Mouse (Mus musculus) erythroblast, embryonic 14.5 days (primary cell): ENCODE measurements at regions not wholly inside any gene's neighbourhood (a gene's known extent, or its start where the extent isn't known, plus 50 kb on each side); places are given as distances from the start of the nearest gene placed in this dataset.

ENCODE experiments used
- H3K27me3 ChIP-seq: 2 replicates; pipeline ENCODE4 v1.6.1; 2012; ENCODE audit warnings: inconsistent platforms; ENCODE audit not compliant: control insufficient read depth
- H3K36me3 ChIP-seq: 2 replicates; pipeline ENCODE4 v1.6.1; 2012; ENCODE audit warnings: mild to moderate bottlenecking, inconsistent platforms; ENCODE audit not compliant: control insufficient read depth
- H3K4me1 ChIP-seq: 2 replicates; pipeline ENCODE4 v1.6.1; 2012; ENCODE audit warnings: inconsistent platforms; ENCODE audit not compliant: control insufficient read depth
- H3K4me3 ChIP-seq: replicated peaks from 2 replicates; pipeline ENCODE3; 2012; ENCODE audit warnings: moderate library complexity, mild to moderate bottlenecking, inconsistent platforms
- H3K9me3 ChIP-seq: 2 replicates; pipeline ENCODE4 v1.6.1; 2012; ENCODE audit warnings: low read length, inconsistent platforms, mixed read lengths; ENCODE audit not compliant: control insufficient read depth
- GATA1 ChIP-seq: IDR thresholded peaks from 2 replicates; pipeline ENCODE4 v1.6.1; 2012; ENCODE audit warnings: low read length, inconsistent platforms, mixed read lengths
- TAL1 ChIP-seq: IDR thresholded peaks from 3 replicates; pipeline ENCODE4 v1.6.1; 2012; ENCODE audit warnings: low read length, inconsistent platforms, mixed read lengths

DNA sequence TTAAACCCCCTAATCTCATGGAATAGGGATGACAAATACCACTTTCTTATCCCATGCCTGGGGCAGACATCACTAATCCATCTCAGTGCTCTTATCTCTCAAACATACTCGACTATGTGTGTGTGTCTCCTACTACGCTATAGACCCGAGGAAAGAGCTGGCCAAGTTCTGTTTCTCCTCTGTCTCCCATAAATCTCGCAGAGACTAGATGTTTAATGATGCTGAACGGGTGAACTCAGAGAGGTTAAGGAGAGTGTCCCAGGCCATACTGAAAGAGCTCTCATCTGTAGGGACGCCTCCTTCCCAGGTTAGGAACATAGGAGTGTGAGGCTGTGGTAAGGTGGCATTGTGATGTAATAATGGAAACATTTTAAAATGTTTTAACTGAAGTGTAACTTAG is 221.2 kb upstream of the Habp2 start:
- Histone ChIP-seq H3K9me3 (no peaks in the 10 kb centered on the region), H3K4me3 (no peak overlapping the region), H3K36me3 (no peaks in the 10 kb centered on the region), H3K4me1 (no peaks in the 10 kb centered on the region), H3K27me3 (peaks cover 5% of the 10 kb centered on the region; the same call in 1 of the 2 replicates)
- TF ChIP-seq GATA1 (no peak), TAL1 (no peak)

DNA sequence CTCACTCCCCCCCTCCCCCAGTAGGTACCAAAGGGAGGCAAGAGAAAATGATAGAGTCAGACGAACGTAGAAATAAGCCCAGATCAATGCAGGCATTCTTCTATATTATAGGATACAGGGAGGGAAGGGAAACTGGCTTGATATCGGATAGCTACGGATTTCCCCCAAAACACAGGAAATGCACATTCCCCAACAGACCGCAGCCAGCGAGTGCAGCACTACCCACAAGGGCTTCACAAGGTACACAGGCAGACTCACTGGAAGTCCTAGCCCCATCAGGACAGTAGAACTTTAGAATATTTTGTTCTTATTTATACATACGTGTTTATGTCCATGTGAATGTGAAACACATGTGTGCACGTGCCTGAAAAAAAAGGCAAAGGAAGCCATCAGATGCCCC is 218.8 kb upstream of the Habp2 start:
- no peak for TF ChIP-seq GATA1
- TF ChIP-seq TAL1: no peak
- no peaks in the 10 kb centered on the region for H3K9me3 ChIP-seq
- H3K36me3 ChIP-seq: no peaks in the 10 kb centered on the region
- H3K4me1 ChIP-seq: no peaks in the 10 kb centered on the region
- no peak overlapping the region for H3K4me3 ChIP-seq
- H3K27me3 ChIP-seq: peaks cover 5% of the 10 kb centered on the region; the same call in 1 of the 2 replicates

DNA sequence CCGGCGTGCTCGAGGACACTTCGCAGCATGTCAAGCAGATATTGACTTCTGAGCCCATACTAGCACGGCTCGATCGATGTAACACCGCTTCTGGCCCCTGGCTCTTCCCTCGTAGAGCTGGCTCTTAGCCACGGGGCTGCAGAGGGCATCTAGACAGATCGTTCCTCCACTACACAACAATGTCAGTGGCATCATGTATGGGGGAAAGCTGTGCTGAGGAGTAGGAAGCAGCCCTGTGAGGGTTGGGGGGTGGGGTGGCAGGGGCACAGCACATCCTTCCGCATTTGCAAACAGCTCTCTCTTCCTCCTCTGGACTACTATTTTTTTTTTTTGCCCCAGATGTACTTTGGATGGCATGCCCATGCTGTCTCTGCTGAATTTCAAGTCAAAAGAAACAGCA is 218.1 kb upstream of the Habp2 start:
- Histone ChIP-seq H3K27me3 (peaks cover 5% of the 10 kb centered on the region; the same call in 1 of the 2 replicates), H3K4me3 (no peak overlapping the region), H3K9me3 (no peaks in the 10 kb centered on the region), H3K4me1 (no peaks in the 10 kb centered on the region), H3K36me3 (no peaks in the 10 kb centered on the region)
- TF ChIP-seq TAL1: no peak
- no peak for TF ChIP-seq GATA1

DNA sequence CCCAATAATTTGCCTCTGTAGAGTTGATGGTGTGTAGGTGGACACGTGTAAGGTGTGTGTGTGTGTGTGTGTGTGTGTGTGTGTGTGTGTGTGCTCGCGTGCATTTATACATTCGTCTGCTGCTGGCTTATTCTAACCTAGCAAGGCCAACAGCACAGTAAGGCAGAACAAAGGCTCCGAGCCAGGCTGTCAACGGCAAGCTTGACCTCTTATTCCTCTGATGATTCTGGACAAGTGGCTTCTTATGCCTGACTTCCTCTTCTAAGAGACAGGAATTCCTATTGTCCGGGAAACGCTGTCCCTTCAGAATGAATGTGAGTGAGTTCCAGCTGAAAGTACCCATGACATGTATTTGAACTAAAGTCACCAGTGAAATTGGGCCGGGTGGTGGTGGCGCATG is 217.7 kb upstream of the Habp2 start:
- no peak for TF ChIP-seq GATA1
- no peak for TF ChIP-seq TAL1
- peaks cover 5% of the 10 kb centered on the region; the same call in 1 of the 2 replicates for H3K27me3 ChIP-seq
- no peaks in the 10 kb centered on the region for H3K36me3 ChIP-seq
- no peak overlapping the region for H3K4me3 ChIP-seq
- no peaks in the 10 kb centered on the region for H3K9me3 ChIP-seq
- no peaks in the 10 kb centered on the region for H3K4me1 ChIP-seq

DNA sequence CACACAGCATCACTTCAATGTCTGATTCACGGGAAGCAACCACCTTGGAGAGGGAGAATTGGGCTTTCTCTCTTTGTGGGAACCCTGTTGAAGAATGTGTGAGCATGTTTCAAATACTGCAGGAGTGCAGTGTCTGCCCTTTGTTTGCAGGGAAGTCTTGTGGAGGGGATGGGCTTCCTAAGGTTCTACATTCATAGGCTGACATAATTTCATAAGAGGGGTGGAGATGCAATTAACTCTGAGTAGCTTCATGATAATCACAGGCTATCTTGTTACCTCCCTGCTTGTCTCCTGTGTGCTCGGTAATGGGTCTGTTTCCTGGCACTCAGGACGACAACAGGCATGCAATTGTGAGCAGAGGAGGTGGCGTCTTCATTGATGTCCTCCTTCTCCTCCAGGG is 215.6 kb upstream of the Habp2 start:
- TF ChIP-seq GATA1: no peak
- no peak for TF ChIP-seq TAL1

DNA sequence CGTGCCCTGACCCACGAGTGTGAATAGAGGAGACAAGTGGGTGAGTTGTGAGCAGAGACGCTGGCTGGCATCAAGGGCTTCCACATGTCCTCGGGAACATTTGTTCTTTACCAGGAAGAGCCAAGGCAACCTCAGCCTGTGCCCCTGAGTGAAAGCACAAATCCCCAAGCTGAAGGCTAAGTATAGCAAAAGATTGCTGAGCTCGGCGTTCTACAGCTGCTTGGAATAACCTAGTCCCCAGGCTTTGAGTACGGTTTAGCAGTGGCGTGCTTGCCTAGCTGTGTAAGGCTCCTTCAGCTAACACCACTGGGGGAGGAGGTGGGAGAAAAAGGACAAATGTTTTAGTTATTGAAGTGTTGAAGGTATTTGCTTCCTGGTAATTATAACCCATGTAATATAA is 210.8 kb upstream of the Habp2 start:
- no peaks in the 10 kb centered on the region for H3K4me1 ChIP-seq
- H3K9me3 ChIP-seq: no peaks in the 10 kb centered on the region
- H3K27me3 ChIP-seq: no peaks in the 10 kb centered on the region
- no peak for TF ChIP-seq GATA1
- no peak for TF ChIP-seq TAL1
- no peaks in the 10 kb centered on the region for H3K36me3 ChIP-seq
- no peak overlapping the region for H3K4me3 ChIP-seq

More for the DNA sequence above, 215.6 kb upstream of the Habp2 start:
- Histone ChIP-seq H3K4me3 (no peak overlapping the region), H3K36me3 (no peaks in the 10 kb centered on the region), H3K27me3 (peaks cover 5% of the 10 kb centered on the region; the same call in 1 of the 2 replicates), H3K4me1 (no peaks in the 10 kb centered on the region), H3K9me3 (no peaks in the 10 kb centered on the region)

DNA sequence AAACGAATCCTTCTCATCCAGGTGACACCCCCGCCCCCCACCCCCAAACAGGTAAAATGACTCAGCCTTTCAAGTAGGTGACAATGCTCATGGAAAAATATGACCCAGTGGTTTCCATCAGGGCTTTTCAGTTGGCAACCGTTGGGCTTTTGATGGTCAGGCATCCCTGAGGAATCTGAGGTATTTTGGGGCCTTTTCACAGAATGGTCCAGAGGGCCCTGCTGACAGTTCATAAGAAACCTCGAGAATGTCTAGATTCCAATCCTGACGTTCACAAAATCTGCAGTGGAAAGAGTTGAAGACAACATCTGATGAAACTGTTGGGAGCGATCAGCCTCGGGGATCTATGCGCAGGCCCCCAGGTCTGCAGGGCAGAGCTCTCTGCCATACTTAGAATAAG is 209.4 kb upstream of the Habp2 start:
- Histone ChIP-seq H3K27me3 (no peaks in the 10 kb centered on the region), H3K9me3 (no peaks in the 10 kb centered on the region), H3K36me3 (no peaks in the 10 kb centered on the region), H3K4me3 (no peak overlapping the region), H3K4me1 (no peaks in the 10 kb centered on the region)
- TF ChIP-seq TAL1: no peak
- no peak for TF ChIP-seq GATA1

DNA sequence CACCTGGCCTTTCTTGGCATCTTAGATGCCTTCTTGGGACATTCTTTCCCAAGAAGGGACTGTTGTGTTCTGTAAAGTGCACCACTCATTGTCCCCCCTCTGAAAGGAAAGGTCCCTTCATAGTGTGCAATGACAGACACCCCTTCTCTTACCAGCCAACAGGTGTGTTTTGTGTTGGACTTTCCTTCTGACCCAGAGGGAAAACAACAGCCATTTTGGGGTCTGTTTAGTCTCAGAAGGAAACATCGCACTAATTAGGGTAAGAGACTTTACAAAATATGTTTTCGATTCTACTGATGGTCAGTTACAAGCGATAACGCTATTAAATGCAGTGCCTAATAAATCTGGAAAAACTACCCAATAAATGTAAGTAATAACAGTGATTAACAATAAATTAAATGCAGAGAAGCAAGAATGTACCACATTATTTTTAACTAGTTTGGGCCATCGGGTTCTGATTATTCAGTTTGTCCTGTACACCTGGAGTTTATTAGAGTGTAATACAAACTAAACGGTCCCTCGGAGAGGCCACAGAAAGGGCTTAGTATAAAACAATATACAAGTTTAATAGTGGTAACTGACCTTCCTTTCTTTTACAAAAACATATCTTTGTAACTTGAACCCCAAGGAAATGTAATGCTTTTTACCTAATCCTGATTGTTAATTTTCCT is 200.4 kb upstream of the Habp2 start:
- H3K4me3 ChIP-seq: no peak overlapping the region
- peaks cover 3% of the 10 kb centered on the region for H3K9me3 ChIP-seq
- no peaks in the 10 kb centered on the region for H3K27me3 ChIP-seq
- no peaks in the 10 kb centered on the region for H3K4me1 ChIP-seq
- TF ChIP-seq TAL1 (no peak), GATA1 (no peak)
- H3K36me3 ChIP-seq: no peaks in the 10 kb centered on the region

DNA sequence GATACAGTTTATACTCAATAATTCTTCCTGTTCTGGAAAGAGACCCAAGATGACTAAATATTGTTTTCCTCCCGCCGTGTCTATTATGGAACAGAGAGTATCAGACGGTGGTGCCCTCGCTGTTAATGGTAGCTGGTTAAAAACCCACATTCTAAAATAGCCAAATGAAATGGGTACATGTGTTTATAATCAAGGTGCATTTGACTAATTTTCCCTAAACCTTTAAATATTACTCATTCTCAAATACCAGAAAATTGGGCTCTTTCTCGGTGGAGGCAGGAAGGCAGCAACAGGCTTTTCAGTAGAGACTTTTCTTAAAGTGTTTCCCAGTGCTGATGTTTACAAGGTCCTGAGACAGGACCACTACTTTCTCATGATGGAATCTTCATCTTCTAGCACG is 199.8 kb upstream of the Habp2 start:
- TF ChIP-seq GATA1 (no peak), TAL1 (no peak)
- peaks cover 3% of the 10 kb centered on the region for H3K9me3 ChIP-seq
- no peak overlapping the region for H3K4me3 ChIP-seq
- H3K4me1 ChIP-seq: no peaks in the 10 kb centered on the region
- H3K27me3 ChIP-seq: no peaks in the 10 kb centered on the region
- no peaks in the 10 kb centered on the region for H3K36me3 ChIP-seq

DNA sequence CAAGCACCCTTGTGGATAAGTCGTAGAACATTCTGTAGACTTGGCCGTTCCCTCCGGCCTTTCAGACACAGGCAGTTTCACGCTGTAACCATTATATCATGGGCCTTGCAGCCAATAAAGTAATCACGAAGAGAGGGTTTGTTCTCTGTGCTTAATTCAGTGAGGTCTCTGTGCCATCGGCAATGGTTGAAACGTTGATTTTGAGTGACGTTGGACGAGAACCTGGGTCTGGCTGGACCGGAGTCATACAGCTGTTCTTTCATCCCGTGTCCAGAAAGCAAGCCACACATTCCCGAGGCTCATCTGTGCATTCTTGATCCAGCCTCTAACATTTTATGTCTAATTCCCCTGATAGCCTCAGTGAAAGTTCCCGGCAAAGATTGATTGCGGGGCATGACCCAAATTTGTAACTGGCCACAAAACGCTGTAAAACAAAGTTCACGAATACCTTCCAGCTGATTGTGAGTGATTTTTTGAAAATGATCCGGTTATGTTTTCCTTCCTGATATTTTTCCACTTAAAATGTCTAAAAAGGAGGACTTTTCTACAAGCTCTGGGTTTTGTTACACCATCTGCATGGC is 197.1 kb upstream of the Habp2 start:
- TF ChIP-seq TAL1 (no peak), GATA1 (no peak)
- no peak overlapping the region for H3K4me3 ChIP-seq
- no peaks in the 10 kb centered on the region for H3K27me3 ChIP-seq
- no peaks in the 10 kb centered on the region for H3K36me3 ChIP-seq
- no peaks in the 10 kb centered on the region for H3K9me3 ChIP-seq
- H3K4me1 ChIP-seq: no peaks in the 10 kb centered on the region
